Mouse (Mus musculus): ENCODE measurements around the gene Pear1.

DNA sequence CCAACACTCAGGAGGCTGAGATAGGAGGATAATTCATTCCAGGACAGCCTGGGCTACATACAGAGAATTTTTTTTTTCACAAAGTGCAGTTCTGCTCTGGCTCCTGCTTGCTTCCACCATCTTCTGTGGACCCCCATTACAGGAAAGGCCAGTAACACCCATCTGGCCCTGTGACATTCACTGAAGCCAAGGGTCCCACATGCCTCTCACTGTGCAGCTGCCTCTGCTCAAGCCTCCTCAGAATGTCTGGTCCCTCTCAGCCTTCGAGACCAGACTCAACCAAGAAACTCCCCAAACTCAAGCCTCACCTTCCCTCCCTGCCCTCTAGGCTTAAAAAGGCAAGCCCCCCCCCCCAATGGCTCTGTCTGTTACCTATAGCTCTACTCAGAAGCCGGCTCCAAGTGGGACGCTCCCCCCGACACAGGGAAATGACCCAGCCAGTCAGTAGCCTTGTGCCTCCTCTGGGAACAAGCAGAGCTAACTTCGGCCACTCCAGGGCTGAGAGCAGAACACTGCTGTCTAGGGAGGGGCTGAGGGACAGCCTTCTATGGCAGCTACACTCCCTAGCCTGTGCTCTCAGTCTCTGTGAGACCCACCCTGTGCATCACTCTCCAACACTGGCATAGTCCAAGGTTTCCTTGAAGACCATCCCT is 58.3 kb downstream of the Pear1 start:
- TF ChIP-seq CTCF (IDR thresholded peaks at IDR 0.05; ENCODE audit: extremely low read depth, insufficient read depth, low read length) (no peak), POLR2A (IDR thresholded peaks at IDR 0.05; ENCODE audit: extremely low read depth, insufficient read depth, low read length) (no peak)
